Mouse (Mus musculus): ENCODE data around the gene Plcb2. TPM values are rescaled to one million over a fixed set of nuclear protein-coding genes. Genes with fewer than 3 reads are reported as not detected.

The Plcb2 gene
- polyA plus RNA-seq (2012) = 0.25 and 0.35 TPM in 2 replicates

DNA sequence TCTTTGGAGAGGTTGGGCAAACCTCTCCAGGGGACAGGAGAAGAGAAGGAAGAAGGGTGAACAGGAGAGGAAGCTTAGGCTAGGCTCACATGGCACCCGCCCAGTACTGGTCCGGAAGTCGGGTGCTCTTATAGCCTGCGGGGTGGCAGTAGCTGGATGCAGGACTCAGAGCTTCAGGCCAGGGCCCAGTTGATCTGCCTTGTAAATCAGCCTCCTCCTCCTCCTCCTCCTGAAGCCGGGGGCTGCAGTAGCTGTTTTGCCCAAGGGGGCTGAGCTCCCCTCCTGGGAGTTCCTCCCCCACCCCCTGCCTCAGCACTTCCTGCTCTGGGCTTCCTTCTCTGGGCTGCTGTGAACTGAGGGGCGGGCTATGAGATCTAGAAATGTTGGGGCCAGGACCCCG is at the start of gene Plcb2:
Gene Plcb2, minus strand, starts transcription at position 102 of the 400 bp plus-strand sequence.
- no peak for TF ChIP-seq GATA1 (IDR thresholded peaks at IDR 0.05; ENCODE audit: low read length)

DNA sequence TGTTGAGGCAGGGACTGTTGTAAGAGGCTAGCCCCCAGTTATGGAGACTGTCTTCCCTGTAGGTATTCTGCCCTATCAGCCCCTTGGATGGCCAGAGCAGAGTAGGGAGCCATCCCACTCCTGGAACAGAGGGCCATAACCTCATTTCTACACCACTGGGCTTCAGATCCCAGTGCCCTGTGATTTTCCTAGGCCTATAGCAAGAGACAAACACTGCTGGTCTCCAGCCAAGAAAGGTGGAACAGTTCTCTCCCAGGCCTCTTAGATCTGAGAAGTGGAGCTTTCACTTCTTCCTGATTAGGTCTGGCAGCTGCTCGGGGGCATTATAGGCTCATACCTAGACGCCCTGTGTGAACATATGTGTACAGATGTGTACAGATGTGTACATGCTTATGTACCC is 48.1 kb upstream of the Plcb2 start:
- no peak for TF ChIP-seq GATA1 (IDR thresholded peaks at IDR 0.05; ENCODE audit: low read length)

DNA sequence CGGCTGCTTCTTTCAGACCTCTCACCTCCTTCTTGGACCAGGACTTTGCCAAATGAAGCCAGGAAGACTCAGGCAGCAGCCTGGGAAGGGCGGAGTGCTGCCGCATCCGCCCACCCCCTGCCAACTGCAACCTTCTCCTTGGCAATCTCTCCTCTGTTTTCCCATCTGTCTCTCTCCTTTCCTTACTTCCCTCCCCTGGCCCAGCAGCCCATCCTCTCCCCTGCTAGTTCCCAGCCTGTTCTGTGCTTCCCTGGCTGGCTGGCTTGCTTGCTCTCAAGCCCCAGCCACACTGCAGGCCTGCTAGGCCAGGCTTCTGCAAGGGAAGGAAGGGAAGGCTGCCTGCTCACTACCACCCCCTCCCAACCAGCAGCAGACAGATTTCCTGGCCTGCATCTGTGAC is 47.6 kb upstream of the Plcb2 start:
- no peak for TF ChIP-seq GATA1 (IDR thresholded peaks at IDR 0.05; ENCODE audit: low read length)

DNA sequence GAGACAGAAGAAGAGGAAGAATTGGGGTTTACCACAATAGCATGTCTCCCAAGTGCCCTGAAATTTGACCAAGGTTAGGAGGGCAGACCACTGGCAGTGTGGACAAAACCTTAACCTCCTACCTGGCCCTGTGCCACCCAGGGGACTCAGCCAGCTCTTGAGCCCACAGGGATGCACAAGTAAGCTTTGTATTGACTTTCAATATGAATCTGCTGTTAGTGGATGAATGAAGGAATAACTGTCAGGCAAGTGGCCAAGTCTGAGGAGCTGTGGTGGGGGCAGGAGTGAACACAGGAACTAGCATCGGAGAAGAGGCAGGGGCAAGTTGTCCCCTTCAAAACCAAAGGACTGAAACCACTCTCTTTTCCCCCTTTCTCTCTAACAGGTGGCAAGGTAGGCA is 47.2 kb upstream of the Plcb2 start:
- no peak for TF ChIP-seq GATA1 (IDR thresholded peaks at IDR 0.05; ENCODE audit: low read length)

DNA sequence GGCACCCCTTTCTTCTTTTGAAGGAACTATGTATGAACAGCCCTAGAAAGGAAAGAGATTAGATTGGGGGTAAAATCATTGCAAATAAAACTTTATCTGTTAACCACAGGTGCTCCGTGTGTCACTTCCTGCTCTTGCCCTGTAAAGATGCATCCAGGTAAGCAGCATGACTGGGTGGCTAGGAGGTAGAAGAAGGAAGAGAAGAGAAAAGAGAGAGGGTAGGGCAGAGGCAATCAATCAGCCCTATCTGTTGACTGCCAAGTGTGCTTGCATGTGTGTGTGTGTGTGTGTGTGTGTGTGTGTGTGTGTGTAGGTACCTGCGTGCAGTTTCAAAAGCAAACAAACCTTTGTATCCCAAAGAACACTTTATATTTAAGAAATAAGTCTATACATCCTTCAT is 46.3 kb upstream of the Plcb2 start:
- TF ChIP-seq GATA1 (IDR thresholded peaks at IDR 0.05; ENCODE audit: low read length) = no peak

- no peak for TF ChIP-seq GATA1 (IDR thresholded peaks at IDR 0.05; ENCODE audit: low read length)
Measured at GRCm38 (mm10) chr2:118772158-118772874, 44.1 kb upstream of the Plcb2 start, which contains the start of gene Phgr1. Gene Phgr1 (plus strand): TSS chr2:118772769.

DNA sequence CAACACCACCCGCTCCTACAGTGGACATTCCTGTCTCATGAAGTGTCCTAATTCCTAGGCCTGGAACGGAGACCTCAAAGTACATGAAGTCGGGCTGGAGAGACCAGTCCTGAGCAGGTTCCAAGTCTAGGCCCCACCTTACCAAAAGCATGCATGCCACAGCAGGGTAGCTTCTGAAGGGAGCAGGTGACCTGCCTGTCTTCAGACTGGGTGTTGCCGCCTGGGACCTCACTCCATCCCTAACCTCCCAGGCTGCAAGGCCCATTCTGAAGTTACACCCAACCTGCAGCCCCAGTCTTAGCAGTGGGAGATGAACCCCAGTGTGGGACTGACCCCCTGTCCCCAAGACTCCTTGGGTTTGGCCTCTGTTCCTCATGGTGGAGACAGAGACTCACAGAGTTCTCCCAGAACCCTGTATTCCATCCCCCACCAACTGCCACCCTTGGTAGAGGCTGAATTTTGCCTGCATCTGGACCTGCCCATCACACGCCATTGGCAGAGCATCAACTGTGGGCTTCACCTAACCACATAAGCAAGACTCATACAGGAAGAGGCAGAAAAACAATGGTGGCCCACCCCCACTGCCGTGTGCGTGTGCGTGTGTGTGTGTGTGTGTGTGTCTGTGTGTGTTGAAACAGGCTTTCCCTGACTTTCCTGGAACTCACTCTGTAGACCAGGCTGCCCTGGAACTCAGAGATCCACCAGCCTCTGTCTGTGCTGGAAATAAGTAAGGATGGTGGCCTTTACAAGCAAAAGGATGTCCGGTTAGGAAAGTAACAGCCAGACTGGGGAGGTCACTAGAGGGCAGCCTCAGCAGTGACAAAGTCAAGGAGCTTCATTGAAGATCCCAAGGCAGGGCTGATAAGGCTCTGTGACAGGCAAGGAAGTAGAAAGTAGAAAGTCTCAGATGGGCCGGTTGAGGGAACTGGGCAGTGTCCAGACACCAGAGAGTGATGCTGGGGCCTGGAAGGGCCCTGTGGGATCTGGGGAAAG is 38.1 kb upstream of the Plcb2 start:
- no peak for TF ChIP-seq GATA1 (IDR thresholded peaks at IDR 0.05; ENCODE audit: low read length)

GRCm38 (mm10) chr2:118764875-118765274 is 36.6 kb upstream of the Plcb2 start:
- no peak for TF ChIP-seq GATA1 (IDR thresholded peaks at IDR 0.05; ENCODE audit: low read length)

- TF ChIP-seq GATA1 (IDR thresholded peaks at IDR 0.05; ENCODE audit: low read length) = no peak
Measured at GRCm38 (mm10) chr2:118764094-118764831, 36.0 kb upstream of the Plcb2 start.

DNA sequence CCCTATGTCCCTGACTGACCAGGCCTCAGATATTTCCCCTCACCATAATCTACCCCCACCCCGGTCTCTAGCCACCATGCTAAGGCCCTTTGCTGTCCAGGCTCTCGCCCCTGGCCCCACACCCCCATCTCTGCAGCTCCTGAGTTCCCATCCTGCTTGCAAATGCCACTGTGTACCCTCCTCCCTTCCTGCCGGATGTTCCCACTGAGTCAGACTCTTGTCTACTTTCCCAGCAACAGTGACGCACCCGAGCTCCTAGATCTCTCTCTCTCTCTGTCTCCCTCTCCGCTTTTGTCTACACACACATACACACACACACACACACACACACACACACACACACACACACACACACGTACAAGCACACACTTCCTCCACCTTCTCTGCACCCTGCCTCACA is 35.2 kb upstream of the Plcb2 start:
- no peak for TF ChIP-seq GATA1 (IDR thresholded peaks at IDR 0.05; ENCODE audit: low read length)

DNA sequence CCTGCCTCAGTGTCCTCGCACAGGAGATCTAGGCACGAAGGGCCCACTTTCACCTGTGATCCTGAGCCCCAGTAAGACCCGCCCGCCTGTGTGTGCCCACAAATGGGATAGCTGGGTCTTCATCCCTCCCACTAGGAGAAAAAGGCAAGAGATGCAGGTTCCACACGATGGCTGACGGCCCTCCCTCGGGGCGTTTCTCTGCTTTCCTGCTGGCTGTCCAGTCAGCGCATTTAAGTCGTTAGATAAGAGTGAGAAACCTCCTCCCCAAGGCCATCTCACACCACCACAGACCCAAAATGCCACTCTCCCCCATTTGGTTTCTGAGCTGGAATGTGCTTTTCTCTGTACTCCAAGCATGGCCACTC is 34.5 kb upstream of the Plcb2 start:
- TF ChIP-seq GATA1 (IDR thresholded peaks at IDR 0.05; ENCODE audit: low read length) = no peak

DNA sequence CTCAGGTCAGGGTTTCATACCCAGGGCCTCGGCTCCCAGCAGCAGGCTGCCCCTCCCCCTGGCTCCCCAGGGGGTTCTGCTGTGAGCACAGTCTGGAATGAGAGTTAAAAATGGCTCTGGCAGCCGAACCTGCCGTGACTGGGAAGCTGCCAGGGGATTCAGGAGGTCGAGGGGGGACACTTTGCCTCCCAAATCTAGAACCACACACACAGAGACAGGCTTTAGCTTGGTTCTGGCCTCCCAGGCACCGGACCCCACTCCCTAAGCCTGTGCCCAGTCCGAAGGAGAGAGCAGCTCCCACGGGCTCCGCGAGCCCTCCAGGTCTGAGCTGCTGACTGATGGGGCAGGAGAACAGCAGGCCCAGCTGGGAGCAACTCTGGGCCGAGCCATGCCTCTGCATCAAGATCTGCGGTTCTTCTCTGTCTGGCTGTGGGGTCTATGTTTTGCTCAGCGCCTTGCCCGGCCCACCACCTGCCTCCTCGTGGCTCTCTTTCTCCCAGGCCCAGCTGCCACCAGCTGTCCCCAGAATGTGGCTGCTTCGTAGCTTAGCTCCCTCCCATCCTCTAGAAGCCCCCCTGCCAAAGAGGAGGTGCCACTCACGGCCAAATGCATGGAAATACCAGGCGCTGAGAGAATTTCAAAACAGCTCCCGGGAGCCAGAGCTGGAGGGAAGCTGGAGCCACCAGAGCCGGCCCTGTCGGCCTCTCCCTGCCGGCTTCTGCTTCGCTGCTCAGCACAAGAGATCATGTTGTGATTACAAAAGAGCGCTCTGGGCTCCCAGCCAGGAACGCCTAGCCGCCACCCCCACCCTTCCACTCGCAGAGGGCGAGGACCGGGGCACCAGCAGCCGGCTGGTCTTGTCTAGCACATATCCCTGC is 33.9 kb upstream of the Plcb2 start, which contains the start of gene Ccdc9b:
Gene Ccdc9b, minus strand, starts transcription at position 756 of the 878 bp plus-strand sequence.
- TF ChIP-seq GATA1 (IDR thresholded peaks at IDR 0.05; ENCODE audit: low read length) = no peak

DNA sequence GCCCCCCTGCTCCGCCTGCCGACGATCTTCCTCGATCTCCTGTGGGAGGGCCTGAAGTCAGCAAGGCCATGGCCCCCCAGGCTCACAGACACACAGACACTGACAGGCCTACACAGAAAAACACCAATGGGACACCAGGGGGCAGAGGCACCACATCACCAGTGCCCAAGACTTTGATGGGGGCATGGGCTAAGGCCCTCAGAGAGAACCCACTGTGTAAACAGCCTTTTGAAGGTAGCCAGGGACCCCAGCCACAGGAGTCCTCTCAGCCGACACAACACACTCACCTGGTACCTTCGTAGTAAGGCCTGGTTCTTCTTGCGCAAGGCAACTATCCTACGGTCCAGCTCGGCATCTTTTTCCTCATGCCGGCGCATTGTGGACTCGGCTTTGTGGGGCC is 33.1 kb upstream of the Plcb2 start:
- TF ChIP-seq GATA1 (IDR thresholded peaks at IDR 0.05; ENCODE audit: low read length) = no peak

GRCm38 (mm10) chr2:118760311-118761025 is 32.2 kb upstream of the Plcb2 start:
- no peak for TF ChIP-seq GATA1 (IDR thresholded peaks at IDR 0.05; ENCODE audit: low read length)
